Mouse (Mus musculus): Measurements from ENCODE around the gene Rbms2. TPM values are rescaled to one million over a fixed set of nuclear protein-coding genes. Genes with fewer than 3 reads are reported as not detected.
"Not testable (repeated sequence)": the region's sequence is repeated elsewhere in the genome, so short reads cannot be mapped to it uniquely, and the experiment has no call there.

Rbms2 gene
- 42.2 and 43.8 TPM in 2 replicates for polyA plus RNA-seq (2015; fragmentation: Nextera tagmentation; extraction: Ambion mirVana)

- Histone ChIP-seq H3K4me2 (peak within 1 kb of the TSS; percentile 36), H3K4me3 (peak within 1 kb of the TSS; percentile 12), H3K27ac (peak within 1 kb of the TSS; percentile 70), H3K36me3 (no peaks in the 10 kb centered on the region), H3K9ac (peak within 1 kb of the TSS; percentile 3; the same call in 1 of the 2 replicates), H3K27me3 (no peaks in the 10 kb centered on the region), H3K9me3 (no peaks in the 10 kb centered on the region), H3K4me1 (peaks cover 10% of the 10 kb centered on the region)
- no peak for ATAC-seq (ENCODE audit: insufficient number of reproducible peaks, low FRiP score, low TSS enrichment, low read depth)
- WGBS = 1% methylated on average over 6 of the region's 6 CpGs
Observed at GRCm38 (mm10) chr10:128179989-128180388, at the start of gene Rbms2. Gene Rbms2 (minus strand): TSS chr10:128180297.

GRCm38 (mm10) chr10:128228009-128228408 is 47.9 kb upstream of the Rbms2 start:
- no peak overlapping the region for H3K4me3 ChIP-seq
- 88% methylated on average over 8 of the region's 8 CpGs for WGBS
- H3K9me3 ChIP-seq = no peaks in the 10 kb centered on the region
- H3K9ac ChIP-seq = no peak overlapping the region
- ATAC-seq (ENCODE audit: insufficient number of reproducible peaks, low FRiP score, low TSS enrichment, low read depth) = no peak
- no peak overlapping the region for H3K4me2 ChIP-seq
- no peaks in the 10 kb centered on the region for H3K36me3 ChIP-seq
- H3K4me1 ChIP-seq = peaks cover 26% of the 10 kb centered on the region
- no peaks in the 10 kb centered on the region for H3K27me3 ChIP-seq
- no peak overlapping the region for H3K27ac ChIP-seq

DNA sequence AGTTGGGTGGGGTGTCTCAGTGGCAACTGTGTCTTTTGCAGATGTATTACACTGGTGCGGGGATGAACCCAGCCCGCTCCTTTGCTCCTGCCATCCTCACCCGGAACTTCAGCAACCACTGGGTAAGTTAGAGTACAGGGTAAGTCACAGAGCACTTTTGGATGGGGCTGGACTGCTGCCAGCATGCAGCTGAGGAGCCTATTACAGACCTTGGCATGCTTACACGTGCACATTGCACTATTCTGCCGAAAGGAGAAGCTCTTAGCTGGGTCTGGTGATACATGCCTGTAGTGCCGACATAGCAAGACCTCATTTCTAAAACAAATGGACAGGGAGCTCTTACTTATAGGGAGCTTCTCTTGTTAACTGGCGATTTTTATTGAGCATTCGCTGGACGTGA is 47.5 kb upstream of the Rbms2 start:
- 61% methylated on average over 9 of the region's 9 CpGs for WGBS
- no peak for ATAC-seq (ENCODE audit: insufficient number of reproducible peaks, low FRiP score, low TSS enrichment, low read depth)

GRCm38 (mm10) chr10:128225538-128225937 is 45.4 kb upstream of the Rbms2 start, which contains the start of gene Mip:
Gene Mip (plus strand): TSS chr10:128225838.
- H3K4me2 ChIP-seq = no peak within 1 kb of the TSS
- H3K27ac ChIP-seq = peak within 1 kb of the TSS; percentile 57
- WGBS = 50% methylated on average over 4 of the region's 4 CpGs
- no peaks in the 10 kb centered on the region for H3K9me3 ChIP-seq
- H3K4me3 ChIP-seq = no peak within 1 kb of the TSS
- no peaks in the 10 kb centered on the region for H3K36me3 ChIP-seq
- no peak for ATAC-seq (ENCODE audit: insufficient number of reproducible peaks, low FRiP score, low TSS enrichment, low read depth)
- peaks cover 15% of the 10 kb centered on the region; the same call in 1 of the 2 replicates for H3K4me1 ChIP-seq
- no peak within 1 kb of the TSS for H3K9ac ChIP-seq
- H3K27me3 ChIP-seq = no peaks in the 10 kb centered on the region

More for the DNA sequence above, 47.5 kb upstream of the Rbms2 start:
- H3K36me3 ChIP-seq = no peaks in the 10 kb centered on the region
- no peak overlapping the region for H3K4me2 ChIP-seq
- no peak overlapping the region for H3K27ac ChIP-seq
- no peaks in the 10 kb centered on the region for H3K27me3 ChIP-seq
- no peaks in the 10 kb centered on the region for H3K9me3 ChIP-seq
- no peak overlapping the region for H3K4me3 ChIP-seq
- H3K4me1 ChIP-seq = peaks cover 22% of the 10 kb centered on the region
- no peak overlapping the region for H3K9ac ChIP-seq

- Histone ChIP-seq H3K27me3 (no peaks in the 10 kb centered on the region), H3K27ac (peak overlapping the region; percentile 57), H3K4me3 (no peak overlapping the region), H3K9ac (no peak overlapping the region), H3K4me1 (peaks cover 14% of the 10 kb centered on the region; the same call in 1 of the 2 replicates), H3K9me3 (no peaks in the 10 kb centered on the region), H3K4me2 (no peak overlapping the region), H3K36me3 (no peaks in the 10 kb centered on the region)
- ATAC-seq (ENCODE audit: insufficient number of reproducible peaks, low FRiP score, low TSS enrichment, low read depth) = no peak
- 36% methylated on average over 5 of the region's 5 CpGs for WGBS
Observed at GRCm38 (mm10) chr10:128225064-128225463, 45.0 kb upstream of the Rbms2 start.

DNA sequence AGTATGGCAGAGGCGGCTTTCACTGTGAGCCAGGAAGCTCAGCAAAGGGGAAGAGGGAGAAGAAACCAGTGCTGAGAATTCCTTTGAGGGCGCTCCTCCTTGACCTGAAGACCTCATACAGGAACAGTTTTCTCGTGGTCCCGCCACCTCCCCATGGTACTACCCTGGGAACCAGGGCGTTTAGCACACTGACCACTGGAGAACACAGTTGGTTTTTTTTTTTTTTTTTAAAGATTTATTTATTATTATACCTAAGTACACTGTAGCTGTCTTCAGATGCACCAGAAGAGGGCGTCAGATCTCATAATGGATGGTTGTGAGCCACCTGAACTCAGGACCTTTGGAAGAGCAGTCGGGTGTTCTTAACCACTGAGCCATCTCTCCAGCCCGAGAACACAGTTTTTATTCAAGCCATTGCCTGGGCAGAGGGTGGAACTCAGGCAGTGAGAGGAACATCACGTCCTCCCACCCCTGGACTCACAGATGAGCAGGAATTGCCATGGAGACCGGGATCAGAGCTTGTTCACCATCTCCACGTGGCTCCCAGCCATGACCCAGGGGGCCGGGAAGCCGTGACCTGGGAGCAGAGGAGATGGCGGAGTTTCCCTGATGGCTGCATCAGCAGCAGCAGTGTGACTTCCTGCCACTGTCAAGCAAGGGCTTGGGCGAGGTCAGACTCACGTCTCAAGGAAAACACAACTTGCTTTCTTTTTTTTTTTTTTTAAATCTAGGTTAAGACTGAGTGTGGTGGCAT is 41.6 kb upstream of the Rbms2 start:
- H3K4me1 ChIP-seq = peaks cover 14% of the 10 kb centered on the region; the same call in 1 of the 2 replicates
- H3K9me3 ChIP-seq = no peaks in the 10 kb centered on the region
- H3K4me2 ChIP-seq = no peak overlapping the region
- no peak for ATAC-seq (ENCODE audit: insufficient number of reproducible peaks, low FRiP score, low TSS enrichment, low read depth)
- WGBS = 64% methylated on average over 16 of the region's 16 CpGs
- no peak overlapping the region for H3K4me3 ChIP-seq
- no peak overlapping the region for H3K27ac ChIP-seq
- no peaks in the 10 kb centered on the region for H3K36me3 ChIP-seq
- H3K9ac ChIP-seq = no peak overlapping the region
- no peaks in the 10 kb centered on the region for H3K27me3 ChIP-seq

DNA sequence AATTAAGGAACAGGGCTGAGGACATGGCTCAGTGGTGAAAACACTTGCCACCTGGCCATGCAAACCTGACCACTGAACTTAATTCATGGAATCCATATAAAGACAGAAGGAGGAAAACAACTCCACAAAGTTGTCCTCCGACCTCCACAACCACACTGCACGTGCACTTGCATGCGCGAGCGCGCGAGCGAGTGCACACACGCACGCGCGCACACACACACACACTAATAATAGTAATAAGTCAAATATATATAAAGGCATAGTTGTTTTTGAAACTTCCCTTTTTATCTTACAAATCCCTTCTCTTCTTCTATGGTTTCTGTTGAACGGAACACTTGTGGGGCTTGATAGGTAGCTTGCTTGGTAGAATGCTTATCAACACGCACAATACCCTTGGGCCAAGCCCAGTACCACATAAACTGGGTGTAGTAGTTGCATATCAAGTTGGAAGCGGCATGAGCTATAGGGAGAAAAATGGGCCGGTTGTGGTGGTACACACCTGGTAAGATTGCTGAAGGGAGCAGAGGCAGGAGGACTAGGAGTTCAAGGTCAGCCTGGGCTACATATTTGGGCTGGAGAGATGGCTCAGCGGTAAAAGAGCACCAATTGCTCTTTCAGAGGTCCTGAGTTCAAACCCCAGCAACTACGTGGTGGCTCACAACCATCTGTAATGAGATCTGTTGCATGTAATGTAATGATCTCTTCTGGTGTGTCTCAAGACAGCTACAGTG is 38.5 kb upstream of the Rbms2 start:
- WGBS = 92% methylated on average over 18 of the region's 18 CpGs
- ATAC-seq (ENCODE audit: insufficient number of reproducible peaks, low FRiP score, low TSS enrichment, low read depth) = no peak
- Histone ChIP-seq H3K9me3 (no peaks in the 10 kb centered on the region), H3K27me3 (no peaks in the 10 kb centered on the region), H3K4me2 (no peak overlapping the region), H3K9ac (no peak overlapping the region), H3K4me1 (no peaks in the 10 kb centered on the region), H3K27ac (no peak overlapping the region), H3K36me3 (no peaks in the 10 kb centered on the region), H3K4me3 (no peak overlapping the region)

GRCm38 (mm10) chr10:128214981-128215380 is 34.9 kb upstream of the Rbms2 start:
- no peaks in the 10 kb centered on the region for H3K27me3 ChIP-seq
- H3K9ac ChIP-seq = no peak overlapping the region
- 84% methylated on average over 5 of the region's 5 CpGs for WGBS
- H3K4me1 ChIP-seq = peaks cover 17% of the 10 kb centered on the region
- H3K36me3 ChIP-seq = no peaks in the 10 kb centered on the region; the same call in 1 of the 2 replicates
- H3K9me3 ChIP-seq = no peaks in the 10 kb centered on the region
- ATAC-seq (ENCODE audit: insufficient number of reproducible peaks, low FRiP score, low TSS enrichment, low read depth) = no peak
- H3K4me2 ChIP-seq = no peak overlapping the region
- no peak overlapping the region for H3K27ac ChIP-seq
- H3K4me3 ChIP-seq = no peak overlapping the region

GRCm38 (mm10) chr10:128214112-128214511 is 34.0 kb upstream of the Rbms2 start:
- peaks cover 17% of the 10 kb centered on the region for H3K4me1 ChIP-seq
- not testable (repeated sequence) for H3K27me3 ChIP-seq; ATAC-seq (ENCODE audit: insufficient number of reproducible peaks, low FRiP score, low TSS enrichment, low read depth); H3K36me3 ChIP-seq; H3K9ac ChIP-seq; H3K9me3 ChIP-seq; H3K4me3 ChIP-seq; H3K27ac ChIP-seq; H3K4me2 ChIP-seq
- 93% methylated on average over 4 of the region's 4 CpGs for WGBS

DNA sequence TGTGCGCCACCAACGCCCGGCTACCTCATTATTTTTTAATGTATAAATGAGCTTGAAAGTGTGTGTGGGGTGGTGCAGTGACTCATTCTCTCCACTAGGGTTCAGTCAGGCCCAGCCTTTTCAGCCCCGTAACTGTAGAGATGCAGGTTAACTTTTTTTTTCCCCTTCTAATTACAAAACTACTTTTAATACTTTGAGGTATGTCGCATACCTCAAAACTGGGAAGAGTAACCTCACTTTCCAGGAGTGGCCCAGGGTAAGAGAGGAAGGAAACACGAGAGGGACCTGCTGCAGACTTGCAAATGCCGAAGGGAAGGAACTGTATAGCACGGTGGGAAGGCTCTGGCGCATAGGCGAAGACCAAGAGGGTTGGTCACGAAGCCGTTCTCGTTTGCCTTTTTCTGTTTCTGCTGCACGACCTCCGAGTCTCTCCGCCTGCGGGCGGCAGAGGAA is 32.8 kb upstream of the Rbms2 start:
- 0 out of 2 replicates have a peak, but pooled peaks have one; percentile 36 for ATAC-seq (ENCODE audit: insufficient number of reproducible peaks, low FRiP score, low TSS enrichment, low read depth)
- peak overlapping the region; percentile 36 for H3K4me3 ChIP-seq
- WGBS = under 1% methylated on average over 18 of the region's 18 CpGs
- no peaks in the 10 kb centered on the region for H3K9me3 ChIP-seq
- no peaks in the 10 kb centered on the region; the same call in 1 of the 2 replicates for H3K36me3 ChIP-seq
- H3K27me3 ChIP-seq = no peaks in the 10 kb centered on the region
- H3K4me1 ChIP-seq = peaks cover 17% of the 10 kb centered on the region
- H3K27ac ChIP-seq = peak overlapping the region; percentile 68; the same call in 1 of the 2 replicates
- H3K4me2 ChIP-seq = peak overlapping the region; percentile 74
- H3K9ac ChIP-seq = no peak overlapping the region

DNA sequence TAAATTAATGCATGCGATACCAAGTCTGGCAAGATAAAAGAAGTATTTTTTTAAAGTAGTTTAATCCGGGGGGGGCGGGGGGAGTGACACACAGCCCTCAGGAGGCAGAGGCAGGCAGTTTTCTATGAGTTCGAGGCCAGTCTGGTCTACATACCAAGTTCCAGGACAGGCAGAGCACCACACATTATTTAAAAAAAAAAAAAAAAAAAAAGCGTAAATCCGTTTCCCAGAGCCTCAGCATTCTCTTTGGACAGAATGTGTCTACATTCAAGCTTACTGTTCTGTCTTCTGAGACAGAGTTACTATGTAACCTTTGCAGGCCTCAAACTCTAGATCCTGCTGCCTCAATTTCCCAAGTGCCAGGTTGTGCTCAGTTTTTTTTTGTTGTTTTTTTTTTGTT is 32.1 kb upstream of the Rbms2 start:
- peaks cover 17% of the 10 kb centered on the region for H3K4me1 ChIP-seq
- H3K27ac ChIP-seq = peak overlapping the region; percentile 44; the same call in 1 of the 2 replicates
- ATAC-seq (ENCODE audit: insufficient number of reproducible peaks, low FRiP score, low TSS enrichment, low read depth) = no peak

More for the DNA sequence above, 32.1 kb upstream of the Rbms2 start:
- no peaks in the 10 kb centered on the region for H3K27me3 ChIP-seq
- 47% methylated on average over 6 of the region's 6 CpGs for WGBS
- H3K9me3 ChIP-seq = no peaks in the 10 kb centered on the region
- H3K4me2 ChIP-seq = peak overlapping the region; percentile 90
- no peak overlapping the region for H3K9ac ChIP-seq
- peaks cover 3% of the 10 kb centered on the region; the same call in 1 of the 2 replicates for H3K36me3 ChIP-seq
- H3K4me3 ChIP-seq = peak overlapping the region; percentile 67

Data from limb, embryonic 15.5 days (tissue).